Mouse (Mus musculus) lung, postnatal 4 days (tissue): ENCODE results near the gene Cracr2b.

Source experiments
- DNase-seq, 2 experiments: peaks; one replicate each; pipeline ENCODE4 v3.0.0; 2021

Cracr2b gene

DNA sequence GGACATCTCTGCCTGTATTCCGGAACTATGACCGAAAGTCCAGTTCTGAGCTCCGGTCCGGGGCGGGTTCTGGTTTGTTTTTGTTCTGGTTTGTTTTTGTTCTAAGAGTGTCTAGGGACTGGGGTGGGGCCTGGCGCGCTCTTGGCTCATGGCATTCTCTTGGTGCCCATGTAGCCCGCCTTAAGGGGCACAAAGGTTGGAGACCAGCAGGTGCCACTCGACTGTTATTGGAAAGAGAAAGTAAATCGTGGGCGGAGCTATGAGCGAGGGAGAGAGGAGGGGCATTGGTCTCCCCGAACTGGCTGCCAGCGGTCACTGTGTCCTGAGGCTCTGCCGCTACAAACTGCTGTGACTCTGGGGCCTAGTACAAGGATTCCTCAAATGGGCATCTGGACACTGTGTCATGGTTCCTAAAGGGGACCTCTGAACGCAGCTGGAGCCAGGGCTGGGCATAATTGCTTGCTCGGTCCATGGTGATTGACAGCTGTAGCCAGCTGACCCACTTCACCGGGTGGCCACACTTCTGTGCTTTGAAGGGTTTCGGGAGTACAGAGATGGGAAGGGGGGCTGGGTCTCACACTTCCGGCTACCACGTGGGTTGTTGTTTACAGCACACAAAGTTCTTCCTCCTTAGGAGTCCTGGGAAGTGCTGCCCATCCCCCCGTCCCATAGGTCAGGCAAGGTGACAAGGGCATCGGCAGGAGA lies 5.1 kb upstream of the Cracr2b start:
- DNase-seq, result peak; percentile 78 to 86

GRCm38 (mm10) chr7:141456739-141457138 lies 4.2 kb upstream of the Cracr2b start:
- peak in 1 of 2 experiments; percentile 55 for DNase-seq

DNA sequence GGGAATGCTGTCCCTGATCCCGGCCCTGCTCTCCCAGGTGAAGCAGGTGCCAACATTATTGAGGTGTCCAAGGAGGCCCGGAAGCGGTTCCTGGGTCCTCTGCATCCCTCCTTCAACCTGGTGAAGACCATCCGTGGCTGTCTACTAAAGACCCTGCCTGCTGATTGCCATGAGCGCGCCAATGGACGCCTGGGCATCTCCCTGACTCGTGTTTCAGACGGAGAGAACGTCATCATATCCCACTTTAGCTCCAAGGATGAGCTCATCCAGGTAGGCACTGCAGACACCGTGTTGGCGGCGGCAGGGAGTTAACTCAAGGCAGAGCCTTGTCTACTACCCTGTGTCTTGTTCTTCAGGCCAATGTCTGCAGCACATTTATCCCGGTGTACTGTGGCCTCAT lies 3.7 kb upstream of the Cracr2b start:
- peak; percentile 4 to 27 for DNase-seq

- peak; percentile 50 to 72 for DNase-seq
Measured at GRCm38 (mm10) chr7:141457986-141458660, 2.8 kb upstream of the Cracr2b start.

GRCm38 (mm10) chr7:141458661-141459060 lies 2.2 kb upstream of the Cracr2b start:
- no peak for DNase-seq

DNA sequence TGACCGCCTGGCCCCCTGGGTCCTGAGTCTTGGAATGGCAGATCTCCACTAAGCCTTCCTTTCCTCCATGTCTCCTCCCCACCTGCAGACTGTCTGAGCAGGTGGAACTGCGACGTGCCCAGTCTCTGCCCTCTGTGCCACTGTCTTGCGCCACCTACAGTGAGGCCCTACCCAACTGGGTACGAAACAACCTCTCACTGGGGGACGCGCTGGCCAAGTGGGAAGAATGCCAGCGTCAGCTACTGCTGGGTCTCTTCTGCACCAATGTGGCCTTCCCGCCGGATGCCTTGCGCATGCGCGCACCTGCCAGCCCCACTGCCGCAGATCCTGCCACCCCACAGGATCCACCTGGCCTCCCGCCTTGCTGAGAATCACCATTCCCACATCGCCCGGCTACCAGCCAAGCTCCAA lies 1.6 kb upstream of the Cracr2b start:
- DNase-seq, result no peak

DNA sequence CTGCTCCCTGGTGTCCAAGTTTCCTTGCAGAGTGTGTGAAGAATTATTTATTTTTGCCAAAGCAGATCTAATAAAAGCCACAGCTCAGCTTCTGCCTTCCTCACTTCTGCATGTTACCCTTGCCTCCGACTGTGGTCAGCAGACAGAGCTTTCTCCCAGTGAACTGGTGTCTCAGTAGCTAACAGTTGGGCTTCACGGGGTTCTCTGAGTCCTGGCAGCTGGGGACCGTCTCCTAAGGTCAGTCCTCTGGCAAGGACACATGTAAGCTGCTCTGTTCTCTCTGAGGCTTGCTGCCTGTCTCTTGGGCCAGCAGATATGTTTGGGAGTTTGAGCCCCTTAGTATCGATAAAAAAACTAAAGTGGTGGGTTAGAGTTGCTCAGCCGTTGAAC lies 898 bp upstream of the Cracr2b start:
- peak in 1 of 2 experiments; percentile 23 for DNase-seq

DNA sequence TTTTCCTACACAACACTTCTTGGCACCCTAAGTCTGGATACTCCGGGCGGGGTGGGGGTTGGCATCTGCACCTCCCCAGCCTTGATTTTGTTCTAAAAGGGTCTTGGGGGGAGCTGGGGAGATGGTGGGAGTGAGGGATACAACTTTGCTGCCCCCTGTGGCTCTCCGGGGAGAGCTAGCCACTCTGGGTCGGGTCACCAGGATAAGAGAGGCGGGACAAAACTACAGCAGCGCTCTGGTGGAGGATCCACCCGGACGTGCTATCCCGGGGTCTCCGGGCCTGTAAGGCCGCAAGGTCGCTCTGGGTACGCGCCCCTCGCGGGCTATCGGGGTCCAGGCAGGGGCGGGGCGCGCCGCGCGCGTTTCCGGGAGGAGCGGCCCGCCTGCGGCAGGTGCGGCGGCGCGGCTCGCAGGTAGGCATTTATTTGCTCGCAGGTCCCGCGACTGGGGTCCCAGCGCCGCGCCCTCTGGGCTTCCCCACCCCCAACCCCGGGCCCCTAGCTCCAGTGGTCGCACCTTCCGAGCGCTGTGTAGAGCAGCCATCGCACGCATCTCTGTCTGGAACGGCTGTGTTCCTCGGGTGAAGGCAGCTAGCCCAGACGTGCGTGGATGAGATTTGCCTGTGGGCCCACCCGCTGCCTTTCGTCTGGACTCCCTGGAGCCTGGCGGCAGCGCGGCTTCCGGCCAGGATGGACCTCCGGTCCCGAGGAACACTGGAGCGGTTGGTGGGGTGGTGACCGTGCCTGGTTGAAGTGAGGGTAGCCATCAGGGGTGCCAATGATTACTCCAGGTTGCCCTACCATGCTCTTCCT lies 833 bp downstream of the Cracr2b start:
- DNase-seq, result peak; percentile 66 to 70

- peak; percentile 65 to 88 for DNase-seq
Measured at GRCm38 (mm10) chr7:141462333-141462821, 1.5 kb downstream of the Cracr2b start.

DNA sequence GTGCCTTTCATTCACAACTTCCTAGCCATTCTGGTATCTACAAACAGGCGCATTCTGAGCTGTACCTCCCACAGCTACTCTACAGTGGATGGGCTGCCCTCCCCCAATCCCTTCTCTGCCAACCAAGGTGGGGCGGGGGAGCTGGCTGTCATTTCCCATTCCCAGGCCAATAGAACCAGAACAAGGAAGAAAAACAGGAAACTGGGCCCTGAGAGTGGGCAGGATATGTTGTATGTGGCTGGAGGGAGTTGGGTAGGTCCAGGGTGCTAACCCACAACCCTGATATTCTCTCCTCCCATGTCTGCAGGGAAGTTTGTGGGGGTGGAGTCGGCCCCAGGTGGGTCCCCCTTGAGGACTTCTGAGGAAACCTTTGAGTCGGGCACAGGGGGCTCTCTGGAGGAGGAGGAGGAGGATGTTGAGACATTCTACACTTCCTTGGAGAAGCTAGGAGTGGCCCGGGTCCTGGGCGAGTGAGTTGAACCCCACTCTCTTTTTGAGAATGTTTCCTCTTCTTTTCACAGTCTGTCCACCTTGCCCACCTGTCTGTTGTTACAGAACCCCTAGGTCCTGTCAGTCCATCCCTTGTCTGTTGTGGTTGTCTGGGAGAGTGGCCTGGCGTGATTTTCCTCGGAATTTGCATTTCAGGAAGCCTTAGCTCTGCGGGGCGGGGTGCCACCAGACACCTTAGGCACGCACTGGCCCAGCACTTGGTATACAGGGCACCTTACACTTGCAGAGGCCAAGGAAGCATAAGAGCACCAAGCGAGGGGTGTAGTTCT lies 3.1 kb downstream of the Cracr2b start:
- peak; percentile 83 to 88 for DNase-seq

DNA sequence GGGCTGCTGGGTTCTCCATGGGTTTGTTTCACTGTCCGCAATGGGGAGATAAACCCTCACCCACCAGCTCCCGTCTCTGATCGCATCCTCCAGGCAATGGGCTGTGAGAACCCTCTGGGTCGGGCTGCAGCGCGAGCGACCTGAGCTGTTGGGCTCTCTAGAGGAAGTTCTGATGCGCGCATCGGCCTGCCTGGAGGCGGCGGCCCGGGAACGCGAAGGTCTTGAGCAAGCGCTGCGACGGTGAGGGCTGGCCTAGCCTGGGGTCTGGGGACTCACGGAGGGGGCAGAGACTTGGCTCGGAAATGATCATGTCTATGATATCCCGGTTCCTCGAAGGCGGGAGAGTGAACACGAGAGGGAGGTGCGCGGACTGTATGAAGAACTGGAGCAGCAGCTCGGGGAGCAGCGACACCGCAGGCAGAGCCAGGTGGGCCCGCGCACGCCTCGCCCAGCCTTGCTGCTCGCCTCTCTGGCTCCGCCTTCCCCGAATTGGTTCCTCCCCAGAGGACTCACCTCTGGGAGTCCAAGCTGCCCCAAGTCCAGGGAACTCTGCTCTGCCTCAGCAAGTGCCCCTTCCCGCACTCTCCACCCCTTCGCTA lies 3.8 kb downstream of the Cracr2b start:
- DNase-seq, result peak; percentile 62 to 71

GRCm38 (mm10) chr7:141465388-141466044 lies 4.6 kb downstream of the Cracr2b start:
- peak in 1 of 2 experiments; percentile 62 for DNase-seq

GRCm38 (mm10) chr7:141466045-141466394 lies 5.1 kb downstream of the Cracr2b start:
- peak in 1 of 2 experiments; percentile 57 for DNase-seq

GRCm38 (mm10) chr7:141466607-141467148 lies 5.8 kb downstream of the Cracr2b start:
- DNase-seq, result peak in 1 of 2 experiments; percentile 31

GRCm38 (mm10) chr7:141467230-141468030 lies 6.5 kb downstream of the Cracr2b start, which contains the start of gene Cd151:
Gene Cd151, plus strand, starts transcription at chr7:141467392.
- peak; percentile 93 to 96 for DNase-seq

DNA sequence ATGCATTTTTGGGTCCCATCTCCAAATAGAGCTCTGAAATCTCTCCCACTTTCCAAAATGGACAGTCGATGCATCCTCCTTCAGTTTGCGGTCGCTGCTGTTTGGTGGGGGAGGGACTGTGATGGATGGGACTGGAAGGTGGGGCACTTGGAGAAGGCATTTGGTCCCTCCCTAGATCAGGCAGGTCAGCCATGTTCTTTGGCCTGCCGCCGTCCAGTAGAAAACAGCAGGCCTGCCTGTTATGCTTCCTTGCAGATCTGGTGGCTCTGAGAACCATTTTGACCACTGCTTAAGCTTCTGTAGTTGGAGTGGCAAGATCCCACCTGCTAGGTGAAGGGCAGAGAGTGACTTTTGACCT lies 7.2 kb downstream of the Cracr2b start:
- peak in 1 of 2 experiments; percentile 62 for DNase-seq

GRCm38 (mm10) chr7:141468522-141469211 lies 7.8 kb downstream of the Cracr2b start:
- DNase-seq, result peak; percentile 81 to 84

DNA sequence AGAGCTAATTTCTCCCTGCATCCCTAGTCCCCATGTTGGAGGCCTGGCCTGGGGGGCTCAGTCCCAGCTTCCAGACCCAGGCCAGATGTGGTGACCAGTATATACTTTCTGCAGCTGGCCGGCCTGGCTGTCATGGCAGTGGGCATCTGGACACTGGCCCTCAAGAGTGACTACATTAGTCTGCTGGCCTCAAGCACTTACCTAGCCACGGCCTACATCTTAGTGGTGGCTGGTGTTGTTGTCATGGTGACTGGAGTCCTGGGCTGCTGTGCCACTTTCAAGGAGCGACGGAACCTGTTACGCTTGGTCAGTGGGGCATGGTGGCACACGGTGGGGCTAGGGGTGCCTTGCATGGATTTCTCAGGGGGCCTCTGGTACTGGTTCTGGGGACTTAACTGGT lies 8.5 kb downstream of the Cracr2b start:
- DNase-seq, result no peak

- DNase-seq, result no peak
Measured at GRCm38 (mm10) chr7:141469901-141470636, 9.2 kb downstream of the Cracr2b start.
